Mouse (Mus musculus) lung, embryonic 14.5 days (tissue): ENCODE data around the gene Atg9b. TPM values are rescaled to one million over a fixed set of nuclear protein-coding genes. Genes with fewer than 3 reads are reported as not detected.

Source experiments
- ATAC-seq: fragments of 200-750 bp; cut with Nextera tagmentation; 2 replicates; pipeline ENCODE4 v1.8.0; 2017; ENCODE audit warnings: mild to moderate bottlenecking, moderate TSS enrichment, moderate library complexity; ENCODE audit not compliant: insufficient read depth
- DNase-seq: peaks from one replicate; pipeline ENCODE4 v3.0.0-alpha.2; 2015
- H3K27ac ChIP-seq: fragments of 300-500 bp; sonication (generic); 2 replicates; pipeline ENCODE4 v1.5.1; 2014; ENCODE audit warnings: low read depth, mild to moderate bottlenecking, moderate library complexity
- H3K27me3 ChIP-seq: fragments of 300-500 bp; sonication (generic); 2 replicates; pipeline ENCODE4 v1.6.1; 2014; ENCODE audit warnings: low read length, control low read depth; ENCODE audit not compliant: insufficient read depth
- H3K36me3 ChIP-seq: fragments of 300-500 bp; sonication (generic); 2 replicates; pipeline ENCODE4 v1.6.1; 2014; ENCODE audit warnings: control low read depth; ENCODE audit not compliant: insufficient read depth
- H3K4me1 ChIP-seq: fragments of 300-500 bp; sonication (generic); 2 replicates; pipeline ENCODE4 v1.6.1; 2014; ENCODE audit warnings: antibody characterized with exemption, control low read depth; ENCODE audit not compliant: insufficient read depth
- H3K4me2 ChIP-seq: fragments of 300-500 bp; sonication (generic); 2 replicates; pipeline ENCODE4 v1.6.1; 2014; ENCODE audit warnings: mild to moderate bottlenecking
- H3K4me3 ChIP-seq: fragments of 300-500 bp; sonication (generic); 2 replicates; pipeline ENCODE4 v1.5.1; 2014; ENCODE audit warnings: low read depth, low read length
- H3K9ac ChIP-seq: fragments of 300-500 bp; sonication (generic); 2 replicates; pipeline ENCODE4 v1.6.1; 2014
- H3K9me3 ChIP-seq: fragments of 300-500 bp; sonication (generic); 2 replicates; pipeline ENCODE4 v1.6.1; 2016; ENCODE audit warnings: low read depth, low read length, control low read depth
- CTCF ChIP-seq: IDR thresholded peaks from 2 replicates; pipeline ENCODE4 v1.5.1; 2016; ENCODE audit warnings: antibody characterized with exemption, low read depth
- WGBS: fragments of 180-500 bp; shearing (Covaris S2); extraction: QIAGEN DNeasy Blood & Tissue Kit; methylation state at CpG from one replicate; pipeline ENCODE4 v1.1.7; 2014; 5-methylcytosine and 5-hydroxymethylcytosine counted together
- polyA plus RNA-seq: library from polyadenylated mRNA; unstranded; fragments of >200 nt; fragmentation: Nextera tagmentation; extraction: Ambion mirVana; gene quantifications from 2 replicates; pipeline ENCODE4 v1.2.1, GENCODE M21; 2014

Atg9b gene
- polyA plus RNA-seq, 1 experiment from 2014 or later = 0.71 TPM

DNA sequence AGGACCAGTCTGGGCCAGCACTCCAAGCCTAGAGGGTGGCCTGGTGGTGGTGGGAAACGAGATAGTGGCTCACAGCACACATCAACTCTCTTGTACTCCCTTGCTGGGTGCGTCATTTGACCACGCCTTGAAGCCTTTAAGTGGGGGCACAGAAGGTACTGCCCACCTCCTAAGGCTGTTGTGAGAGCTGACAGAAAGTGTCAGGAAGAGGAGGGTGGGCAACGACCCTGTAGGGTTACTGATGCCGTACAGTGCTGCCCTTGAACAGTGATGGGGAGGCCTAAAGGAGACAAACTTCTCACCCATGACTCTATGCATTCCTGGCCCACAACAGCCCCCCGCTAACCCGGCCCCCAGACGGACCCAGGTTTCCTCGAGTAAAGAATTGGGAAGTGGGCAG is 25.5 kb downstream of the Atg9b start:
- Histone ChIP-seq H3K4me1 (no peaks in the 10 kb centered on the region), H3K36me3 (no peaks in the 10 kb centered on the region), H3K4me3 (no peak overlapping the region), H3K27me3 (no peaks in the 10 kb centered on the region), H3K4me2 (peak overlapping the region; percentile 46; the same call in 1 of the 2 replicates), H3K9ac (no peak overlapping the region), H3K9me3 (no peaks in the 10 kb centered on the region), H3K27ac (no peak overlapping the region)
- no peak for TF ChIP-seq CTCF
- 81% methylated on average over 9 of the region's 9 CpGs for WGBS
- ATAC-seq = no peak
- DNase-seq = no peak

GRCm38 (mm10) chr5:24365528-24365927 is 26.4 kb downstream of the Atg9b start:
- H3K4me2 ChIP-seq = peak overlapping the region; percentile 46
- 17% methylated on average over 5 of the region's 5 CpGs for WGBS
- TF ChIP-seq CTCF = no peak
- no peaks in the 10 kb centered on the region for H3K4me1 ChIP-seq
- H3K9me3 ChIP-seq = no peaks in the 10 kb centered on the region
- peak overlapping the region; percentile 23; the same call in 1 of the 2 replicates for H3K4me3 ChIP-seq
- ATAC-seq (peak; percentile 33; the same call in 1 of the 2 replicates), DNase-seq (peak; percentile 34)
- H3K27ac ChIP-seq = peak overlapping the region; percentile 19; the same call in 1 of the 2 replicates
- no peaks in the 10 kb centered on the region for H3K36me3 ChIP-seq
- H3K27me3 ChIP-seq = no peaks in the 10 kb centered on the region
- no peak overlapping the region for H3K9ac ChIP-seq

DNA sequence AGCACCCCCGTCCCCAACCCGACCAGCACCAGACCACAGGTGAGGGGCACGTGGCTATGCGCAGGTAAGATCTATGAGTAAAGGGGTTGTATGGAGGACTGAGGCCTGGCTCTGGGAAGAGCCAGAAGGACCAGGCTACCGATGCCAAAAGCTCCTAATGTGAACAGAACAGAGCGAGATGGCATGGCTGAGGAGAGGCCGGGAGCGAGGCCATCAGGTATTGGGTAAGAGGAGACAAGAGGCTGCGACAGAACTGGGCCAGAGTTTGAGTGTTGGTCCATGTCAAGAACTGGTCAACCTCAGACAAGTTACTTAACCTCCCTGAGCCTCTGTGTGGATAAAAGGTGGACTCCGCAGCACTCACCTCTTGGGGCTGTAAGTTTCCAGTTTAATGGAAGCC is 27.0 kb downstream of the Atg9b start:
- Histone ChIP-seq H3K36me3 (no peaks in the 10 kb centered on the region), H3K4me1 (no peaks in the 10 kb centered on the region), H3K9ac (0 out of 2 replicates have a peak overlapping the region, but pooled peaks have one; percentile 4), H3K4me2 (peak overlapping the region; percentile 46), H3K27ac (peak overlapping the region; percentile 19; the same call in 1 of the 2 replicates), H3K27me3 (no peaks in the 10 kb centered on the region), H3K4me3 (peak overlapping the region; percentile 23), H3K9me3 (no peaks in the 10 kb centered on the region)
- ATAC-seq = no peak
- DNase-seq = no peak
- TF ChIP-seq CTCF = no peak
- WGBS = 77% methylated on average over 10 of the region's 10 CpGs

DNA sequence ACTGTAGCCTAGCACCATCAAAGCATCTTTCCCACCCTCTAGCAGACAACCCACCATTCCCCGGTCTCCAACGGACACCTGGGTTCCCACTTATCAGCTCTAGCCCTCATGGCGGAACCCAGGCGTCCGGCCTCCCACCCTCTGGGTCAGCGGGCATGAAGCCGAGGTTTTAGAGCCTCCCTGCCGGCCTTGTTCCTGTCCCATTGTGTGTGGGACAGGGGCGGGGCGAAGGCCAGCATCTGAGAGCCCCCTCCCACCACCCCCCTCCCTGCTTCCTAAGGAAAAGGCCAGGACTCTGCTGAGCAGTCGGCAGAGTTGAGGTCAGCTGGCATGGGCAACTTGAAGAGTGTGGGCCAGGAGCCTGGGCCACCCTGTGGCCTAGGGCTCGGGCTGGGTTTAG is 27.4 kb downstream of the Atg9b start, which contains the start of gene Nos3:
Gene Nos3, plus strand, starts transcription at position 303 of the 400 bp plus-strand sequence.
- WGBS = 50% methylated on average over 12 of the region's 12 CpGs
- Histone ChIP-seq H3K36me3 (no peaks in the 10 kb centered on the region), H3K4me1 (no peaks in the 10 kb centered on the region), H3K9me3 (no peaks in the 10 kb centered on the region), H3K4me3 (peak within 1 kb of the TSS; percentile 23), H3K27me3 (no peaks in the 10 kb centered on the region), H3K9ac (0 out of 2 replicates have a peak within 1 kb of the TSS, but pooled peaks have one; percentile 4), H3K4me2 (peak within 1 kb of the TSS; percentile 46), H3K27ac (peak within 1 kb of the TSS; percentile 19; the same call in 1 of the 2 replicates)
- DNase-seq = peak; percentile 47
- ATAC-seq = no peak; the same call in 1 of the 2 replicates
- TF ChIP-seq CTCF = no peak

DNA sequence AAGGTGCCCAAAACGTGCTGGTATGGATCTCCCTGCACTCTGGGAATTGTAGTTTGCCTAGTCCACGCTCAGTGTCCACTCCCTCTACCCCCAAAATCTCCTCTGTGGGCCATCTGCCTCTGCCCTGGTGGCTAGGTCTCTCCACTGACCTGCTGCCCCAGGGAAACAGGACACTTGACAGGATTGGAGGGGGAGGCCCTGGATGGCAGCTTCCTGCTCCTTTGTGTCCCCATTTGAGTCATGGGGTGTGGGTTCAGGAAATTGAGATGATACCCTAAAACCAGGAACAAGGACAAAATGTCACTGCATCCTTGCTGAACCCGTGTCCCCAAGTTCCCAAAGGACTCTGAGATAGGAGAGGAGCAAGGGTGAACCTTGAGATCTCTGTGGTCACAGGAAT is 27.9 kb downstream of the Atg9b start:
- ATAC-seq = no peak
- no peak overlapping the region for H3K27ac ChIP-seq

GRCm38 (mm10) chr5:24363467-24363866 is 28.5 kb downstream of the Atg9b start:
- no peaks in the 10 kb centered on the region for H3K36me3 ChIP-seq
- H3K27me3 ChIP-seq = no peaks in the 10 kb centered on the region
- ATAC-seq = no peak
- no peaks in the 10 kb centered on the region for H3K9me3 ChIP-seq
- WGBS = 47% methylated on average over 2 of the region's 2 CpGs
- no peak for TF ChIP-seq CTCF
- H3K4me2 ChIP-seq = no peak overlapping the region
- H3K27ac ChIP-seq = no peak overlapping the region
- no peak overlapping the region for H3K4me3 ChIP-seq
- no peak for DNase-seq
- no peaks in the 10 kb centered on the region for H3K4me1 ChIP-seq
- H3K9ac ChIP-seq = no peak overlapping the region

More for the DNA sequence above, 27.9 kb downstream of the Atg9b start:
- Histone ChIP-seq H3K27me3 (no peaks in the 10 kb centered on the region), H3K4me1 (no peaks in the 10 kb centered on the region), H3K9me3 (no peaks in the 10 kb centered on the region), H3K4me3 (no peak overlapping the region), H3K36me3 (no peaks in the 10 kb centered on the region), H3K4me2 (no peak overlapping the region), H3K9ac (no peak overlapping the region)
- no peak for TF ChIP-seq CTCF
- 61% methylated on average over 3 of the region's 3 CpGs for WGBS
- no peak for DNase-seq

DNA sequence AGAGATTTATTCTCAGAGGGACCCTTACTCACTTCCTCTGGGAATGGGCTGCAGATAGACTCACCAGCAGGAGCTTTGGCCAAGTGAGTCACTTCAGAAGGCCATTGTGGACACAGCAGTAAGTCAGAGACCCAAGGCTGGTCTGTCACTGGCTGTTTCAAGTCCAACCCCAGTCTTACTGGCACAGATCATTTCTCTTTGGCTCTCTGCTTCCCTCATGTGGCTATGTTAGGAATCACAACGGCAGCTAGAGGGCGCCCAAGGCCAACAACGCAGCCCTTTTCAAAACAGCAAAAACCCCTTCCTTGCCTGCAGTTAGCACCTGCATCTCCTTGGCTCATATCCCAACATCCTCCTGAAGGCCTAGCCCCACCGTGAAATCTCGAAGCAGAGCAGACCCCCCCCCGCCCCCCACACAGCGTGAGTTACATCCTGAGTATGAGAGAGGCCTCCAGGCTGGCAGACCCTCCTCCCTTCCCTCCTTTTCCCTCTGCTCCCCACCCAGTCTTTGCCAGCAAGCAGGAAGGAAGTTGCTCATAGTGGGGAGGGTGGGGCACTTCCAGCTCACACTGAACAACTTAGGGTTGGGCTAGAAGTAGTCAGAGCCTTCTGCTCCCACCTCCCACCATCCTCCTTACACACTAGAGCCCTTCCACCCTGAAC is 31.0 kb downstream of the Atg9b start:
- H3K9ac ChIP-seq = no peak overlapping the region
- H3K27me3 ChIP-seq = no peaks in the 10 kb centered on the region
- H3K27ac ChIP-seq = no peak overlapping the region
- peak; percentile 97 for TF ChIP-seq CTCF
- DNase-seq = peak; percentile 92
- H3K4me3 ChIP-seq = no peak overlapping the region
- H3K4me1 ChIP-seq = no peaks in the 10 kb centered on the region
- under 1% methylated on average over 7 of the region's 7 CpGs for WGBS
- peak; percentile 61; the same call in 1 of the 2 replicates for ATAC-seq
- H3K9me3 ChIP-seq = no peaks in the 10 kb centered on the region
- no peak overlapping the region for H3K4me2 ChIP-seq
- H3K36me3 ChIP-seq = no peaks in the 10 kb centered on the region
